ENCODE assay signal across 1 mouse cellular context in the genomic region with DNA sequence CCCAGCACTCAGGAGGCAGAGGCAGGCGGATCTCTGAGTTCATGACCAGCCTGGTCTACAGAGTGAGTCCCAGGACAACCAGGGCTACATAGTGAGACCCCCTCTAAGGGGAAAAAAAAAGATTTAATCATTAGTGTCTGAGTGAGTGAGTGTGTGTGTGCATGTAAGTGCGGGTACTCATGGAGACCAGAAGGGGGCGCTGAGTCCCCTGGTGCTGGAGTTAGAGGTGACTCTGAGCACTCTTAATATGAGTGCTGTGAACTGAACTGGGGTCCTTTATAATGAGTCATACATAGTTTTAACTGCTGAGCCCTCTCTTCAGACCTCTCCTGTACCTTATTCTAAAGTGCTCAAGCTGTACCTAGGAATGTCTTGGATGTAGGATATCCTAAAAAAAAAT.
TF ChIP-seq lines count a peak whose summit lies in the region.

No protein-coding gene starts in this region.

TF ChIP-seq in MEL, 35 proteins besides CTCF, POLR2A, EP300 and RAD21 (continued from another document):
- TF ChIP-seq ETS1 (IDR thresholded peaks at IDR 0.05; ENCODE audit: low read depth, low read length) (no peak), NRF1 (IDR thresholded peaks at IDR 0.05; ENCODE audit: insufficient read depth, low read depth, low read length, poor library complexity, severe bottlenecking) (no peak), ZC3H11A (IDR thresholded peaks at IDR 0.05; ENCODE audit: low read depth, low read length) (no peak), BHLHE40 (IDR thresholded peaks at IDR 0.05; ENCODE audit: borderline replicate concordance, low read depth, low read length) (no peak), ZNF384 (IDR thresholded peaks at IDR 0.05; ENCODE audit: low read depth, low read length) (no peak), MAX (IDR thresholded peaks at IDR 0.05; ENCODE audit: low read length) (no peak), TCF12 (IDR thresholded peaks at IDR 0.05; ENCODE audit: low read depth, low read length) (no peak), MAFK (IDR thresholded peaks at IDR 0.05; ENCODE audit: borderline replicate concordance, low read depth, low read length) (no peak), SMC3 (IDR thresholded peaks at IDR 0.05; ENCODE audit: low read depth, low read length) (no peak), CHD1 (IDR thresholded peaks at IDR 0.05; ENCODE audit: low read depth, low read length) (no peak), USF2 (IDR thresholded peaks at IDR 0.05; ENCODE audit: borderline replicate concordance in 1 of 2, insufficient read depth in 1 of 2, low read depth in 1 of 2, low read length in 2 of 2) (no peak)
